15 mouse cellular contexts compared by ENCODE assay signal in the genomic region with DNA sequence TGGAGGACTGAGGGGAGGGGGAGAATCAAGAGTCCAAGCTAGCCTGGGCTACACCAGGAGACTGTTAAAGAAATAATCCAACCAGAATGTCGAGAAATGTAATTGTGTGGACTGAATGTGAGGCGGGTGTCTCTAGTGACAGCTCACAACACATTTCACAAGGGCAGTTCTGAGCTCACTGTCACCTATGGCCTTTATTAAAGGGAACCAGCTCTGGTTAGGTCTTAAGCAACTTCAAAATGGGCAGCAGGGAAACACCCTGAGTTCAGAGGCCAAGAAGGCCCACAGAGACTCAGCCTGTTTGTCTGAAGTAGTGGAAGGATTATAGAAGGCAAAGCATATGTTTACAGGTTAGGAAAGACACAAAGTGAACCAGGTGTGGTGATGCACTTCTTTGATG.
"Had no signal": no experiment of that assay in that cellular context is flagged by ENCODE, and none has a peak within 500 bp of the region (broad histone marks: within the 10 kb centered on the region; RNA-seq: fewer than 3 reads in every experiment).

No protein-coding gene starts in this region.

- H3K4me3 ChIP-seq: layer of hippocampus, adult 2 months; limb, embryonic 10.5 days; limb, embryonic 13.5 days; liver, embryonic 13.5 days; midbrain, embryonic 12.5 days had no signal

- DNase-seq: kidney, adult 2 months; kidney, postnatal 25 days; layer of hippocampus, adult 9-11 months; liver, embryonic 13.5 days; lung, embryonic 14.5 days; retina, postnatal 1 day; thymus, adult 18-20 months; thymus, postnatal 36 days had no signal

- H3K27ac ChIP-seq: kidney, postnatal 0 days; layer of hippocampus, adult 2 months; limb, embryonic 10.5 days; limb, embryonic 13.5 days; liver, embryonic 13.5 days; midbrain, embryonic 12.5 days had no signal

- H3K27me3 ChIP-seq: limb, embryonic 13.5 days; liver, embryonic 13.5 days; midbrain, embryonic 12.5 days had no signal

- H3K4me1 ChIP-seq: limb, embryonic 10.5 days; limb, embryonic 13.5 days; midbrain, embryonic 12.5 days had no signal

- ATAC-seq: intestine, postnatal 0 days; midbrain, embryonic 16.5 days had no signal

- H3K4me2 ChIP-seq: limb, embryonic 13.5 days; liver, embryonic 13.5 days; lung, embryonic 14.5 days; midbrain, embryonic 12.5 days had no signal

- H3K9me3 ChIP-seq: limb, embryonic 10.5 days; limb, embryonic 13.5 days; liver, embryonic 13.5 days; midbrain, embryonic 12.5 days had no signal

- H3K9ac ChIP-seq: limb, embryonic 13.5 days; liver, embryonic 13.5 days; lung, embryonic 14.5 days; midbrain, embryonic 12.5 days had no signal
